In genomic region chr9:41073196-41074009, GRCm38 (mm10) we compare ENCODE assay signal across 9 mouse cellular contexts.
DNase-seq lines count a peak whose midpoint lies in the region; ATAC-seq and TF ChIP-seq lines count a peak whose summit lies in the region.
"Had no signal": no experiment of that assay in that cellular context is flagged by ENCODE, and none has a peak within 500 bp of the region (broad histone marks: within the 10 kb centered on the region; RNA-seq: fewer than 3 reads in every experiment).

No protein-coding gene starts in this region.

- TF ChIP-seq EP300 in MEL (IDR thresholded peaks at IDR 0.05; ENCODE audit: low read depth in 1 of 2, low read length in 2 of 2) = peak; percentile 96 to 99

- no peak overlapping the region for H3K4me2 ChIP-seq in embryonic facial prominence, embryonic 13.5 days
- no peak overlapping the region for H3K4me2 ChIP-seq in limb, embryonic 11.5 days (ENCODE audit: low read depth, severe bottlenecking)
- no peak overlapping the region for H3K4me2 ChIP-seq in midbrain, embryonic 16.5 days (ENCODE audit: low read length)

- no peaks in the 10 kb centered on the region for H3K27me3 ChIP-seq in embryonic facial prominence, embryonic 13.5 days
- 0 out of 2 replicates have a peak, but pooled peaks cover 5% of the 10 kb centered on the region for H3K27me3 ChIP-seq in embryonic facial prominence, embryonic 10.5 days (replicated peaks; ENCODE audit: low read depth, poor library complexity, severe bottlenecking)
- H3K27me3 ChIP-seq in MEL (ENCODE audit: control insufficient read depth in 1 of 2, insufficient read depth in 2 of 2, low read length in 2 of 2) = no peaks in the 10 kb centered on the region
- no peaks in the 10 kb centered on the region for H3K27me3 ChIP-seq in limb, embryonic 11.5 days (ENCODE audit: control insufficient read depth, insufficient read depth, low read length)
- H3K27me3 ChIP-seq in midbrain, embryonic 16.5 days (ENCODE audit: control insufficient read depth, insufficient read depth, low read depth, low read length) = no peaks in the 10 kb centered on the region

- 81% methylated on average over 19 of the region's 19 CpGs for WGBS in embryonic facial prominence, embryonic 13.5 days
- WGBS in embryonic facial prominence, embryonic 10.5 days = 87% methylated on average over 19 of the region's 19 CpGs
- 89% methylated on average over 19 of the region's 19 CpGs for WGBS in limb, embryonic 11.5 days
- 90% methylated on average over 19 of the region's 19 CpGs for WGBS in midbrain, embryonic 16.5 days

- TF ChIP-seq RAD21 in MEL (IDR thresholded peaks at IDR 0.05; ENCODE audit: low read depth, low read length) = no peak; the same call in 1 of the 2 replicates

- H3K9me3 ChIP-seq in embryonic facial prominence, embryonic 13.5 days = no peaks in the 10 kb centered on the region
- H3K9me3 ChIP-seq in embryonic facial prominence, embryonic 10.5 days = no peaks in the 10 kb centered on the region
- no peaks in the 10 kb centered on the region for H3K9me3 ChIP-seq in MEL (replicated peaks; ENCODE audit: insufficient read depth, low read length)
- H3K9me3 ChIP-seq in limb, embryonic 11.5 days (ENCODE audit: control insufficient read depth, low read length) = no peaks in the 10 kb centered on the region
- H3K9me3 ChIP-seq in midbrain, embryonic 16.5 days (replicated peaks; ENCODE audit: control insufficient read depth, low read length, poor library complexity, severe bottlenecking) = no peaks in the 10 kb centered on the region

- no peak overlapping the region for H3K4me3 ChIP-seq in embryonic facial prominence, embryonic 13.5 days
- no peak overlapping the region for H3K4me3 ChIP-seq in embryonic facial prominence, embryonic 10.5 days
- peak overlapping the region; percentile 47 to 56 for H3K4me3 ChIP-seq in MEL (ENCODE audit: control insufficient read depth in 1 of 2, insufficient read depth in 1 of 2, low read depth in 2 of 2, low read length in 2 of 2)
- H3K4me3 ChIP-seq in limb, embryonic 11.5 days (ENCODE audit: low read depth, low read length) = no peak overlapping the region
- H3K4me3 ChIP-seq in left cerebral cortex, adult 2 months = no peak overlapping the region
- H3K4me3 ChIP-seq in midbrain, embryonic 16.5 days (ENCODE audit: low read depth, low read length) = no peak overlapping the region

- intact Hi-C loops in left cerebral cortex, adult 2 months (cut with DNase I) = no loop called here

- no peaks in the 10 kb centered on the region; the same call in 1 of the 2 replicates for H3K79me2 ChIP-seq in MEL (ENCODE audit: control insufficient read depth, insufficient read depth, low read length, poor library complexity)

- TF ChIP-seq CTCF in MEL (IDR thresholded peaks at IDR 0.05 in 2 of 3, conservative IDR thresholded peaks at IDR 0.05 in 1 of 3; ENCODE audit: control insufficient read depth in 1 of 3, insufficient read depth in 1 of 3, low read depth in 2 of 3, low read length in 3 of 3, poor library complexity in 1 of 3, severe bottlenecking in 1 of 3) = no peak
- no peak for TF ChIP-seq CTCF in left cerebral cortex, adult 2 months (IDR thresholded peaks at IDR 0.05)

- no peaks in the 10 kb centered on the region for H3K36me3 ChIP-seq in embryonic facial prominence, embryonic 13.5 days
- no peaks in the 10 kb centered on the region for H3K36me3 ChIP-seq in embryonic facial prominence, embryonic 10.5 days (replicated peaks)
- peaks cover 0 to 43% of the 10 kb centered on the region in 2 experiments; a peak in 2 of 4 replicates for H3K36me3 ChIP-seq in MEL (ENCODE audit: control insufficient read depth in 1 of 2, insufficient read depth in 2 of 2, low read length in 2 of 2)
- no peaks in the 10 kb centered on the region for H3K36me3 ChIP-seq in limb, embryonic 11.5 days (ENCODE audit: control insufficient read depth, insufficient read depth, low read length)
- H3K36me3 ChIP-seq in midbrain, embryonic 16.5 days (ENCODE audit: control insufficient read depth, insufficient read depth, low read length) = no peaks in the 10 kb centered on the region

- DNase-seq in embryonic facial prominence, embryonic 10.5 days (ENCODE audit: low spot score) = no peak
- DNase-seq in MEL (ENCODE audit: low read depth, low spot score) = peak; percentile 98
- no peak for DNase-seq in limb, embryonic 11.5 days (ENCODE audit: low spot score)
- DNase-seq in spleen, adult 12 weeks (ENCODE audit: low spot score) = peak; percentile 67
- no peak for DNase-seq in left cerebral cortex, adult 2 months (ENCODE audit: extremely low spot score in 1 of 2, low spot score in 2 of 2)
- DNase-seq in cerebellum, postnatal 36 days = no peak
- DNase-seq: cerebellum, adult 18-20 months had no signal

- peak; percentile 22 to 34; a peak in 2 of 4 replicates for TF ChIP-seq POLR2A in MEL (IDR thresholded peaks at IDR 0.05; ENCODE audit: control insufficient read depth in 1 of 2, insufficient read depth in 1 of 2, low read depth in 1 of 2, low read length in 2 of 2, poor library complexity in 1 of 2)

- peak; percentile 43; the same call in 1 of the 2 replicates for ATAC-seq in embryonic facial prominence, embryonic 13.5 days (ENCODE audit: insufficient number of reproducible peaks, insufficient read depth, low FRiP score, low TSS enrichment, low read depth)
- ATAC-seq in limb, embryonic 11.5 days (ENCODE audit: insufficient number of reproducible peaks, low FRiP score, low TSS enrichment, low read depth) = no peak
- no peak for ATAC-seq in midbrain, embryonic 16.5 days

- H3K4me1 ChIP-seq in embryonic facial prominence, embryonic 13.5 days = peaks cover 39% of the 10 kb centered on the region
- peaks cover 39% of the 10 kb centered on the region for H3K4me1 ChIP-seq in embryonic facial prominence, embryonic 10.5 days
- peaks cover 24 to 32% of the 10 kb centered on the region in 2 experiments for H3K4me1 ChIP-seq in MEL (ENCODE audit: control insufficient read depth in 1 of 2, insufficient read depth in 2 of 2, low read length in 2 of 2)
- H3K4me1 ChIP-seq in limb, embryonic 11.5 days (ENCODE audit: control insufficient read depth, insufficient read depth, low read length) = 0 out of 2 replicates have a peak, but pooled peaks cover 5% of the 10 kb centered on the region
- H3K4me1 ChIP-seq in midbrain, embryonic 16.5 days (ENCODE audit: control insufficient read depth, insufficient read depth, low read length) = peaks cover 16% of the 10 kb centered on the region

- no peak overlapping the region for H3K27ac ChIP-seq in embryonic facial prominence, embryonic 13.5 days
- no peak overlapping the region for H3K27ac ChIP-seq in embryonic facial prominence, embryonic 10.5 days (replicated peaks)
- H3K27ac ChIP-seq in MEL (ENCODE audit: control insufficient read depth, low read depth, low read length) = peak overlapping the region; percentile 100
- 0 out of 2 replicates have a peak overlapping the region, but pooled peaks have one; percentile 8 for H3K27ac ChIP-seq in limb, embryonic 11.5 days (replicated peaks; ENCODE audit: low read depth, low read length)
- no peak overlapping the region for H3K27ac ChIP-seq in left cerebral cortex, adult 2 months
- H3K27ac ChIP-seq in midbrain, embryonic 16.5 days (ENCODE audit: low read length) = no peak overlapping the region

- H3K9ac ChIP-seq in embryonic facial prominence, embryonic 13.5 days = no peak overlapping the region
- H3K9ac ChIP-seq in MEL (ENCODE audit: control insufficient read depth, low read depth, low read length, poor library complexity, severe bottlenecking) = peak overlapping the region; percentile 80
- no peak overlapping the region for H3K9ac ChIP-seq in limb, embryonic 11.5 days (ENCODE audit: low read length)
- no peak overlapping the region for H3K9ac ChIP-seq in midbrain, embryonic 16.5 days (ENCODE audit: low read depth, low read length)

TF ChIP-seq in MEL, 35 proteins besides CTCF, POLR2A, EP300 and RAD21 (continues in another document):
- TF ChIP-seq CHD1 (IDR thresholded peaks at IDR 0.05; ENCODE audit: low read depth, low read length) (0 out of 2 replicates have a peak, but pooled peaks have one; percentile 4), NRF1 (IDR thresholded peaks at IDR 0.05; ENCODE audit: insufficient read depth, low read depth, low read length, poor library complexity, severe bottlenecking) (no peak), TCF12 (IDR thresholded peaks at IDR 0.05; ENCODE audit: low read depth, low read length) (peak; percentile 97), POLR2AphosphoS2 (IDR thresholded peaks at IDR 0.05; ENCODE audit: low read length) (no peak), SMC3 (IDR thresholded peaks at IDR 0.05; ENCODE audit: low read depth, low read length) (no peak), TBP (IDR thresholded peaks at IDR 0.05; ENCODE audit: low read depth, low read length) (peak; percentile 80), RCOR1 (IDR thresholded peaks at IDR 0.05; ENCODE audit: low read depth, low read length) (peak; percentile 89), KAT2A (conservative IDR thresholded peaks at IDR 0.05; ENCODE audit: low read depth, low read length) (no peak), POLR2AphosphoS5 (IDR thresholded peaks at IDR 0.05; ENCODE audit: borderline replicate concordance, low read depth, low read length) (no peak), ZKSCAN1 (IDR thresholded peaks at IDR 0.05; ENCODE audit: low read depth, low read length) (no peak), MYB (IDR thresholded peaks at IDR 0.05; ENCODE audit: low read depth, low read length) (peak; percentile 45; the same call in 1 of the 2 replicates), ELF1 (IDR thresholded peaks at IDR 0.05; ENCODE audit: low read depth, low read length) (0 out of 2 replicates have a peak, but pooled peaks have one; percentile 43), CHD2 (IDR thresholded peaks at IDR 0.05; ENCODE audit: low read length) (peak; percentile 64), HCFC1 (IDR thresholded peaks at IDR 0.05; ENCODE audit: low read depth, low read length) (peak; percentile 44; the same call in 1 of the 2 replicates), ZMIZ1 (IDR thresholded peaks at IDR 0.05; ENCODE audit: low read depth, low read length) (peak; percentile 55; the same call in 1 of the 2 replicates), MEF2A (IDR thresholded peaks at IDR 0.05; ENCODE audit: extremely low read depth, insufficient replicate concordance, low read depth, low read length, poor library complexity, severe bottlenecking) (0 out of 2 replicates have a peak, but pooled peaks have one; percentile 5), BHLHE40 (IDR thresholded peaks at IDR 0.05; ENCODE audit: borderline replicate concordance, low read depth, low read length) (peak; percentile 89; the same call in 1 of the 2 replicates), NELFE (IDR thresholded peaks at IDR 0.05; ENCODE audit: low read depth, low read length) (no peak; the same call in none of the 2 replicates), MAZ (IDR thresholded peaks at IDR 0.05; ENCODE audit: low read depth, low read length) (peak; percentile 97), USF2 (IDR thresholded peaks at IDR 0.05; ENCODE audit: borderline replicate concordance in 1 of 2, insufficient read depth in 1 of 2, low read depth in 1 of 2, low read length in 2 of 2) (peak; percentile 97 to 99), ZC3H11A (IDR thresholded peaks at IDR 0.05; ENCODE audit: low read depth, low read length) (no peak), SIN3A (IDR thresholded peaks at IDR 0.05; ENCODE audit: low read length) (peak; percentile 92)

Comparison
In these comparisons a context has a peak if more than half of its experiments do, and no peak if none do; other contexts are left out.
1. H3K27ac ChIP-seq: peak in MEL (single experiment) and limb, embryonic 11.5 days (single experiment); none in embryonic facial prominence, embryonic 13.5 days (single experiment), embryonic facial prominence, embryonic 10.5 days (single experiment), left cerebral cortex, adult 2 months (single experiment) and midbrain, embryonic 16.5 days (single experiment).
2. H3K4me3 ChIP-seq: peak in MEL (2 of 2); none in embryonic facial prominence, embryonic 13.5 days (single experiment), embryonic facial prominence, embryonic 10.5 days (single experiment), limb, embryonic 11.5 days (single experiment), left cerebral cortex, adult 2 months (single experiment) and midbrain, embryonic 16.5 days (single experiment).
3. DNase-seq: peak in MEL (single experiment) and spleen, adult 12 weeks (single experiment); none in embryonic facial prominence, embryonic 10.5 days (single experiment), limb, embryonic 11.5 days (single experiment), left cerebral cortex, adult 2 months (0 of 2) and cerebellum, postnatal 36 days (0 of 2).